Mouse (Mus musculus) megakaryocyte-erythroid progenitor cell, adult 5-6 weeks (primary cell): ENCODE data around the gene Eif1. TPM values are rescaled to one million over a fixed set of nuclear protein-coding genes. Genes with fewer than 3 reads are reported as not detected.

Source experiments
- total RNA-seq, 2 experiments: library from RNA; stranded (forward) in 1 of 2; stranded (reverse) in 1 of 2; fragments of 200-1000, 215-1000 nt in 1 of 2; fragments of >200 nt in 1 of 2; fragmentation: Nextera tagmentation in 1 of 2; gene quantifications; 2 replicates each; pipeline ENCODE4 v1.2.3; 2014 to 2017

Gene Eif1
- total RNA-seq, 2 experiments from 2014 or later: 204 to 1,051 TPM

Other genes starting within 250 kb of the Eif1 start
- not detected in 2 replicates for gene Krt32, start 231.7 kb upstream of the Eif1 start, total RNA-seq (2014; fragmentation: Nextera tagmentation)
- not detected in 2 replicates for gene Krt32, start 231.7 kb upstream of the Eif1 start, total RNA-seq (2017)
- not detected in 2 replicates for gene Krt35, start 223.6 kb upstream of the Eif1 start, total RNA-seq (2014; fragmentation: Nextera tagmentation)
- gene Krt35, start 223.6 kb upstream of the Eif1 start, total RNA-seq (2017): not detected in 2 replicates
- gene Krt36, start 214.3 kb upstream of the Eif1 start, total RNA-seq (2014; fragmentation: Nextera tagmentation): not detected in 2 replicates
- not detected in 2 replicates for gene Krt36, start 214.3 kb upstream of the Eif1 start, total RNA-seq (2017)
- not detected in 2 replicates for gene Krt13, start 198.3 kb upstream of the Eif1 start, total RNA-seq (2014; fragmentation: Nextera tagmentation)
- not detected in 2 replicates for gene Krt13, start 198.3 kb upstream of the Eif1 start, total RNA-seq (2017)
- gene Krt15, start 184.0 kb upstream of the Eif1 start, total RNA-seq (2014; fragmentation: Nextera tagmentation): not detected in 2 replicates
- not detected in 2 replicates for gene Krt15, start 184.0 kb upstream of the Eif1 start, total RNA-seq (2017)
- not detected in 2 replicates for gene Krt19, start 171.2 kb upstream of the Eif1 start, total RNA-seq (2014; fragmentation: Nextera tagmentation)
- gene Krt19, start 171.2 kb upstream of the Eif1 start, total RNA-seq (2017): not detected in 2 replicates
- gene Krt9, start 126.6 kb upstream of the Eif1 start, total RNA-seq (2014; fragmentation: Nextera tagmentation): not detected in 2 replicates
- not detected in 2 replicates for gene Krt9, start 126.6 kb upstream of the Eif1 start, total RNA-seq (2017)
- gene Krt14, start 112.3 kb upstream of the Eif1 start, total RNA-seq (2014; fragmentation: Nextera tagmentation): not detected in 2 replicates
- gene Krt14, start 112.3 kb upstream of the Eif1 start, total RNA-seq (2017): not detected in 2 replicates
- not detected in 2 replicates for gene Krt16, start 71.0 kb upstream of the Eif1 start, total RNA-seq (2014; fragmentation: Nextera tagmentation)
- gene Krt16, start 71.0 kb upstream of the Eif1 start, total RNA-seq (2017): not detected in 2 replicates
- gene Krt17, start 58.9 kb upstream of the Eif1 start, total RNA-seq (2014; fragmentation: Nextera tagmentation): not detected in 2 replicates
- not detected in 2 replicates for gene Krt17, start 58.9 kb upstream of the Eif1 start, total RNA-seq (2017)
- gene Krt42, start 50.0 kb upstream of the Eif1 start, total RNA-seq (2014; fragmentation: Nextera tagmentation): not detected in 2 replicates
- gene Krt42, start 50.0 kb upstream of the Eif1 start, total RNA-seq (2017): not detected in 2 replicates
- gene Gast, start 14.5 kb downstream of the Eif1 start, total RNA-seq (2014; fragmentation: Nextera tagmentation): not detected in 2 replicates
- gene Gast, start 14.5 kb downstream of the Eif1 start, total RNA-seq (2017): not detected in 2 replicates
- not detected in 2 replicates for gene Hap1, start 36.2 kb downstream of the Eif1 start, total RNA-seq (2014; fragmentation: Nextera tagmentation)
- not detected in 2 replicates for gene Hap1, start 36.2 kb downstream of the Eif1 start, total RNA-seq (2017)
- gene Jup, start 77.9 kb downstream of the Eif1 start, total RNA-seq (2014; fragmentation: Nextera tagmentation): 0.40 and 0.81 TPM in 2 replicates
- gene Jup, start 77.9 kb downstream of the Eif1 start, total RNA-seq (2017): 0.52 and 0.80 TPM in 2 replicates
- gene P3h4, start 95.0 kb downstream of the Eif1 start, total RNA-seq (2014; fragmentation: Nextera tagmentation): 1.0 TPM in 1 of 2 replicates, not detected in the other
- 0.08 and 0.33 TPM in 2 replicates for gene P3h4, start 95.0 kb downstream of the Eif1 start, total RNA-seq (2017)
- gene Fkbp10, start 95.8 kb downstream of the Eif1 start, total RNA-seq (2014; fragmentation: Nextera tagmentation): not detected in 2 replicates
- 0.53 TPM in 1 of 2 replicates, not detected in the other for gene Fkbp10, start 95.8 kb downstream of the Eif1 start, total RNA-seq (2017)
- 35.7 and 54.2 TPM in 2 replicates for gene Nt5c3b, start 121.9 kb downstream of the Eif1 start, total RNA-seq (2014; fragmentation: Nextera tagmentation)
- gene Nt5c3b, start 121.9 kb downstream of the Eif1 start, total RNA-seq (2017): 25.9 and 33.8 TPM in 2 replicates
- 2.6 TPM in 1 of 2 replicates, not detected in the other for gene Klhl10, start 122.0 kb downstream of the Eif1 start, total RNA-seq (2014; fragmentation: Nextera tagmentation)
- gene Klhl10, start 122.0 kb downstream of the Eif1 start, total RNA-seq (2017): 1.6 TPM in 1 of 2 replicates, not detected in the other
- gene Klhl11, start 152.9 kb downstream of the Eif1 start, total RNA-seq (2014; fragmentation: Nextera tagmentation): 10.8 and 14.8 TPM in 2 replicates
- gene Klhl11, start 152.9 kb downstream of the Eif1 start, total RNA-seq (2017): 27.9 and 40.8 TPM in 2 replicates
- gene Acly, start 208.1 kb downstream of the Eif1 start, total RNA-seq (2014; fragmentation: Nextera tagmentation): 99.9 and 114 TPM in 2 replicates
- gene Acly, start 208.1 kb downstream of the Eif1 start, total RNA-seq (2017): 90.6 and 112 TPM in 2 replicates
- not detected in 2 replicates for gene Ttc25, start 225.7 kb downstream of the Eif1 start, total RNA-seq (2014; fragmentation: Nextera tagmentation)
- gene Ttc25, start 225.7 kb downstream of the Eif1 start, total RNA-seq (2017): not detected in 2 replicates